Mouse (Mus musculus): ENCODE data around the gene Fry. TPM values are rescaled to one million over a fixed set of nuclear protein-coding genes. Genes with fewer than 3 reads are reported as not detected.

Fry gene
- polyA plus RNA-seq, 1 experiment from 2014 or later = 2.4 TPM

DNA sequence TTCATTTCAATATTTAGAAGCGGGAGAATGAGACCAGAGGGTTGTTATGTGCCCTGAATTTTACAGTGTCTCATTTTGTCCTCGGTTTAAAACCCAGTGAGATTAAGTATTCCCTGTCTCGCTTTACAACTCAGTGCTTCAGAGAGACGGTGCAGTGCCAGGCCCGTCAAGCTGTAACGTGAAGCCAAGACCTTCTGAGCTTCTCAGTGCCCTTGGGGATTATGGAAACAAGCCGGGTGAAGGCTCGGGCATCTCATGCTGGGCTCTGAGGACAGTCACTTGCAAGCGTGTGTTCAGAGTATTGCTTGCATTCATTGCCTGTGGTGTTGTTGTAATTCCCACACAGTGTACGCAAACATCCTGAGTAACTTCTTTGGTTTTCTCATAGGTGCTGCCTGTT lies 218.0 kb downstream of the Fry start:
- H3K36me3 ChIP-seq = no peaks in the 10 kb centered on the region
- H3K27ac ChIP-seq = no peak overlapping the region
- no peaks in the 10 kb centered on the region; the same call in 1 of the 2 replicates for H3K9me3 ChIP-seq (replicated peaks)
- no peak for ATAC-seq (ENCODE audit: low read depth)
- no peak overlapping the region for H3K4me3 ChIP-seq (replicated peaks)
- H3K4me2 ChIP-seq = no peak overlapping the region
- H3K9ac ChIP-seq = no peak overlapping the region
- 70% methylated on average over 10 of the region's 10 CpGs for WGBS (ENCODE audit: insufficient replicate concordance)
- no peak for DNase-seq
- no peaks in the 10 kb centered on the region for H3K27me3 ChIP-seq
- H3K4me1 ChIP-seq (replicated peaks) = peaks cover 15% of the 10 kb centered on the region; the same call in 1 of the 2 replicates

DNA sequence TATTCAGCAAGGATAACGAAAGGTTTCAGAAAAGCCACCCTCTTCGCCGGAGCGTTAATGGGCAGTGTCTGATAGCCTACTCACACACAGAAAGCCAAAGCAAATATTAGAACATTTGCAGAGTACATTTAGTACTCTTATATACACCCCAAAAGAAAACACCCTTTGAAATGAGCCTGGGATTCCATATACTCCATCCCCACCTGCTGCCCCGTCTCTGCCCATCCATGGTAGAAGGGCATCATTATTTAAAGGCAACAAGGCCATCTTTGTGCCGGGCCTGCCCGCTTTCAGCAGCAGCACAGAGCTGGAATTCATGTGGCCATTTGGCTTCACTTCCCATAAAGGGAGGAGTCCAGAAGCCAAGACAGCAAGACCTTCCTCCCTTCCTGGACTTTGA lies 219.3 kb downstream of the Fry start:
- DNase-seq = no peak

DNA sequence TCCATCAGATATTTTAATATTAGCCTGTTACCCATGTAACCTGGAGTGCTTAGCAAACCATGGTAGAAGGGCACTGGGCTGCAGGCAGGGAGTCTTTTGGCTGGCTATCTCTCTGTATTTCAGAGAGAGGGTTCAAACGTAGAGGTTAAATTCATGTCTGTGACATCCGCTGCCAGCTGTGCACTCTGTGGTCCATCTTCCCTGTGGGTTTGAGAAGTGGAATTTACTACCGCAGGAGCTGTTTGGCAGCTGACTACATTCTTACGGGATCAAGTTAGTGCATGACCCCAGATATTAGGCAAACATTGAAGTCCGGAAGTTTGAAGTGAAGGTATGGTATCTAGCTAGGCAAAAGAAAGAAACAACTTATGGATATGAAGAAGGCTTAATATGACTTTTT lies 222.5 kb downstream of the Fry start:
- Histone ChIP-seq H3K4me1 (replicated peaks) (no peaks in the 10 kb centered on the region), H3K4me3 (replicated peaks) (no peak overlapping the region), H3K4me2 (no peak overlapping the region), H3K27me3 (no peaks in the 10 kb centered on the region), H3K36me3 (no peaks in the 10 kb centered on the region), H3K9ac (no peak overlapping the region), H3K27ac (no peak overlapping the region), H3K9me3 (replicated peaks) (no peaks in the 10 kb centered on the region; the same call in 1 of the 2 replicates)
- no peak for ATAC-seq (ENCODE audit: low read depth)
- no peak for DNase-seq
- 80% methylated on average over 5 of the region's 5 CpGs for WGBS (ENCODE audit: insufficient replicate concordance)

More for the DNA sequence above, 219.3 kb downstream of the Fry start:
- no peak overlapping the region for H3K9ac ChIP-seq
- no peak overlapping the region for H3K4me3 ChIP-seq (replicated peaks)
- no peak overlapping the region for H3K27ac ChIP-seq
- no peaks in the 10 kb centered on the region for H3K27me3 ChIP-seq
- WGBS (ENCODE audit: insufficient replicate concordance) = 84% methylated on average over 7 of the region's 7 CpGs
- no peak for ATAC-seq (ENCODE audit: low read depth)
- no peaks in the 10 kb centered on the region for H3K36me3 ChIP-seq
- peaks cover 11% of the 10 kb centered on the region; the same call in 1 of the 2 replicates for H3K4me1 ChIP-seq (replicated peaks)
- H3K4me2 ChIP-seq = no peak overlapping the region
- H3K9me3 ChIP-seq (replicated peaks) = no peaks in the 10 kb centered on the region; the same call in 1 of the 2 replicates

DNA sequence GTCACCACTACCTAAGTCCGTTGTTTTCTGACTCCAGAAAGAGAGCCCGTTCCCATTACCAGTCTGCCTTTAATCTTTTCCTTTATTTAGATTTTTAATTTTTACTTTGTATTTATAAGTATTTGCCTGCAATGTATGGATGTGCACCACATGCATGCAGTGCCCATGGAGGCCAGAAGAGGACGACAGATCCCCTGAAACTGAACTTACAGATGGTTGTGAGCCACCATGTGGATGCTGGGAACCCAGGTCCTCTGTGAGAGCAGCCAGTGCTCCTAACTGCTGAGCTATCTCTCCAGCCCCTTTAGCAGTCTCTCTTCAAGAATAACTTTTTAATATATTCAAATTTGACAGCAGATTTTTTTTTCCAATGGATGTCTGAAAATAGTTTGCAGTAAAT lies 223.7 kb downstream of the Fry start:
- no peak overlapping the region for H3K27ac ChIP-seq
- H3K4me1 ChIP-seq (replicated peaks) = no peaks in the 10 kb centered on the region
- 70% methylated on average over 3 of the region's 3 CpGs for WGBS (ENCODE audit: insufficient replicate concordance)
- ATAC-seq (ENCODE audit: low read depth) (no peak), DNase-seq (no peak)
- no peaks in the 10 kb centered on the region for H3K27me3 ChIP-seq
- no peak overlapping the region for H3K4me3 ChIP-seq (replicated peaks)
- H3K36me3 ChIP-seq = no peaks in the 10 kb centered on the region
- no peak overlapping the region for H3K4me2 ChIP-seq
- H3K9ac ChIP-seq = no peak overlapping the region
- no peaks in the 10 kb centered on the region; the same call in 1 of the 2 replicates for H3K9me3 ChIP-seq (replicated peaks)

DNA sequence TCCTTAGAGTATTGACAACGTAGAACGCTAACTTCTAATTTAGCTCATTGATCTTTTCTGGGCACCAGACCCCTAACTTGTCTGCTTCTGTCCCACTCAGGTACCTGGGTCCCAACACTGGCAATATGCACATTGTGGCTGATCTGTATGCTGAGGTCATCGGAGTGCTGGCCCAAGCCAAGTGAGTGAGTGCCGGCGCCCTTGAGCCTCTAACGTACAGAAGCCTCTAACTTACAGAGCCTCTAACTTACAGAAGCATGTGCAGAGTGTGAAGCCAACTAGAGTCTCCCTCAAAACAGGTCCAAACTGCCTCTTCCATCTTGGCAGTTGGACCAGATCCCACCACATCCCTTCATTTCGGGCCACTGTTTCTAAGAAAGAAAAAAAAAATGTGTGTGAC lies 227.5 kb downstream of the Fry start:
- Histone ChIP-seq H3K9ac (no peak overlapping the region), H3K9me3 (replicated peaks) (no peaks in the 10 kb centered on the region), H3K27ac (no peak overlapping the region), H3K4me2 (no peak overlapping the region), H3K4me3 (replicated peaks) (no peak overlapping the region), H3K4me1 (replicated peaks) (no peaks in the 10 kb centered on the region), H3K27me3 (no peaks in the 10 kb centered on the region), H3K36me3 (no peaks in the 10 kb centered on the region)
- ATAC-seq (ENCODE audit: low read depth) (no peak), DNase-seq (no peak)
- WGBS (ENCODE audit: insufficient replicate concordance) = 85% methylated on average over 7 of the region's 7 CpGs

DNA sequence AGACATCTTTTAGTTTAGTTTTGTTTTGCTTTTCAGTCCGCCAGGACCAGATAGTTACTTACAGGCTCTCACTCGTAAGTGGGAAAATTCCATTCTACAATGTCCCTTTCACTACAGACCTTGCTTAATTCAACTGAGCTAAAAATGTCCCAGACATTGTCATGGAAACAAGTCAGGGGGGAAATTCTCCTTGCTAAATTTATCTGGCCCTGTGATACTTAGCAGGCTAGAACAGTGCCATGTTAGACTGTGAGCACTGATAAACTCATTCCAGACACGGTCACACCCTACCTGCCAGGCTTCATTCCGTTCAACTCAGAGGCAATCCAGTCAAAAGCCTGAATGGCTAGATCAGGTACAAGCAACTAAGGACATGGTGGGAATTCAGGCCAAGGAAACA lies 227.9 kb downstream of the Fry start:
- H3K27me3 ChIP-seq = no peaks in the 10 kb centered on the region
- no peak overlapping the region for H3K27ac ChIP-seq
- no peaks in the 10 kb centered on the region for H3K9me3 ChIP-seq (replicated peaks)
- H3K4me3 ChIP-seq (replicated peaks) = no peak overlapping the region
- H3K4me2 ChIP-seq = no peak overlapping the region
- H3K9ac ChIP-seq = no peak overlapping the region
- no peak for ATAC-seq (ENCODE audit: low read depth)
- no peaks in the 10 kb centered on the region for H3K4me1 ChIP-seq (replicated peaks)
- DNase-seq = no peak
- WGBS (ENCODE audit: insufficient replicate concordance) = 63% methylated on average over 4 of the region's 4 CpGs
- no peaks in the 10 kb centered on the region for H3K36me3 ChIP-seq

DNA sequence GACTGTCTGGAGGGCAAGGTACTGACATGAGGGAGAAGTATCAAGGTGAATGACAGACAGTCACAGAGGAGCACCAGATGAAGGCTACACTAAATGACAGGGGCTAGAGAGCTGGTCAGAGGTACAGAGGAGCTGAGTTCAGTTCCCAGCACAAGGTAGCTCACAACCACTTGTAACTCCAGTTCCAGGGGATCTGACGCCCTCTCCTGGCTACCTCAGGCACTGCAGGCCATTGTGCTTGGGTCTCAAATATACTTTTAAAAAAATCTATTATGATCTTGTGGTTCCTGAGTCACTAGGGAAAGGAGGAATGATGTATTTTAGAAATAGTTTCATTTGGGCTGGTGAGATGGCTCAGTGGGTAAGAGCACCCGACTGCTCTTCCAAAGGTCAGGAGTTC lies 229.4 kb downstream of the Fry start:
- DNase-seq (no peak), ATAC-seq (ENCODE audit: low read depth) (no peak)
- Histone ChIP-seq H3K36me3 (no peaks in the 10 kb centered on the region), H3K9me3 (replicated peaks) (no peaks in the 10 kb centered on the region), H3K9ac (no peak overlapping the region), H3K27me3 (no peaks in the 10 kb centered on the region), H3K4me2 (no peak overlapping the region), H3K4me1 (replicated peaks) (no peaks in the 10 kb centered on the region), H3K4me3 (replicated peaks) (no peak overlapping the region), H3K27ac (no peak overlapping the region)
- WGBS (ENCODE audit: insufficient replicate concordance) = 76% methylated on average over 2 of the region's 2 CpGs

DNA sequence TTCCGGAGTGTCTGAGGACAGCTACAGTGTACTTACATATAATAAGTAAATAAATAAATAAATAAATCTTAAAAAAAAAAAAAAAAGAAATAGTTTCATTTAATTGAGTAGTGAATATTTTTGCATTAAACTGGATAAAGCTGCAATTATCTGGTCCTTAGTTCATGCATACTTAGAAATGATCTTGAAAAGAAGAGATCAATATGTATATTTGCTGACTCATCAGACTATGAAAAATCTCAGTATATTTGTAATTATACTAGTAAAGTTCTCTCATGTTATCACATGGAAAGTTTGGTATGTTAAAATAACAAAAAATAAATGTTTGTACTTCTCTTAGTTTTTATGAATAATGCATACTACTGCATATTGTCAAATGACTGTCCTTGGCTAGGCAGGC lies 229.9 kb downstream of the Fry start:
- Histone ChIP-seq H3K4me2 (no peak overlapping the region), H3K27ac (no peak overlapping the region), H3K4me3 (replicated peaks) (no peak overlapping the region), H3K36me3 (no peaks in the 10 kb centered on the region), H3K4me1 (replicated peaks) (no peaks in the 10 kb centered on the region), H3K27me3 (no peaks in the 10 kb centered on the region), H3K9me3 (replicated peaks) (no peaks in the 10 kb centered on the region), H3K9ac (no peak overlapping the region)
- no peak for ATAC-seq (ENCODE audit: low read depth)
- WGBS (ENCODE audit: insufficient replicate concordance) = 94% methylated on average over 1 of the region's 1 CpGs
- DNase-seq = no peak

DNA sequence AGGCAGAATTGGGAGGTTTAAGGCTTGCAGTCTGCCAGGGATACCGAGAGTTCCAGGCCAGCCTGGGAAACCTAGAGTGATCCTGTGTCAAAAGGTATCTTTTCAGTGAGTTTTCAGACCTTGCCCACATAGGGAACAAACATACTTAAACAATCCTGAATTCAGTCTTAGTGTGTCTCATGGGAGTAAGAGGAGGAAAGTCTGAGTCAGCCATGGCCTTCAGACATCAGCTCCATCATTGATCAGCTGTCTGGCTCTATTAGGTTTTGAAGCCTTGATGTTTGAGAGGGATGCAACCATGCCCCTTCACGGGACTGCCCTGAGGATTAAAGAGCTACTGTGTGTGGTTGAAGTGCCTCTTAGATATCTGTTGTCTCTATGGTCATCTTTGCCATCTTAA lies 232.7 kb downstream of the Fry start:
- H3K4me3 ChIP-seq (replicated peaks) = no peak overlapping the region
- H3K4me2 ChIP-seq = no peak overlapping the region
- DNase-seq (no peak), ATAC-seq (ENCODE audit: low read depth) (no peak)
- no peak overlapping the region for H3K9ac ChIP-seq
- H3K27me3 ChIP-seq = no peaks in the 10 kb centered on the region
- H3K27ac ChIP-seq = no peak overlapping the region
- no peaks in the 10 kb centered on the region for H3K9me3 ChIP-seq (replicated peaks)
- H3K36me3 ChIP-seq = no peaks in the 10 kb centered on the region
- 66% methylated on average over 2 of the region's 2 CpGs for WGBS (ENCODE audit: insufficient replicate concordance)
- no peaks in the 10 kb centered on the region for H3K4me1 ChIP-seq (replicated peaks)

DNA sequence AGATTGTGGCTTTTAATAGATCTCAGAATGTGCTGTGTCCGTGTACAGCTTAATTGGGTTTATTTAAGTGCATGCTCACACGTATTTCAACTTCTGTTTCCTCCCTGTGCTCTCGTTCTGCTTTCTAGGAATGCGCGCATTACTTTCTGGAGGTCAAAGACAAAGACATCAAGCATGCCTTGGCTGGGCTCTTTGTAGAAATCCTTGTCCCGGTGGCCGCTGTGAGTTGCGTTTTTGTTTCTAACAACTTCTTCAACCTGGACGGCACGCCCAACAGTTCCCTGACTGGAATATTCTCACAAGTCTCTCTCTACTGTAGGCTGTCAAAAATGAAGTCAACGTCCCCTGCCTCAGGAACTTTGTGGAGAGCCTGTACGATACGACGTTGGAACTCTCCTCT lies 240.2 kb downstream of the Fry start:
- 76% methylated on average over 14 of the region's 14 CpGs for WGBS (ENCODE audit: insufficient replicate concordance)
- DNase-seq (no peak), ATAC-seq (ENCODE audit: low read depth) (no peak)
- H3K4me2 ChIP-seq = no peak overlapping the region
- H3K9ac ChIP-seq = no peak overlapping the region
- no peaks in the 10 kb centered on the region for H3K36me3 ChIP-seq
- no peaks in the 10 kb centered on the region for H3K4me1 ChIP-seq (replicated peaks)
- H3K4me3 ChIP-seq (replicated peaks) = no peak overlapping the region
- H3K27ac ChIP-seq = no peak overlapping the region
- H3K9me3 ChIP-seq (replicated peaks) = no peaks in the 10 kb centered on the region
- no peaks in the 10 kb centered on the region for H3K27me3 ChIP-seq

DNA sequence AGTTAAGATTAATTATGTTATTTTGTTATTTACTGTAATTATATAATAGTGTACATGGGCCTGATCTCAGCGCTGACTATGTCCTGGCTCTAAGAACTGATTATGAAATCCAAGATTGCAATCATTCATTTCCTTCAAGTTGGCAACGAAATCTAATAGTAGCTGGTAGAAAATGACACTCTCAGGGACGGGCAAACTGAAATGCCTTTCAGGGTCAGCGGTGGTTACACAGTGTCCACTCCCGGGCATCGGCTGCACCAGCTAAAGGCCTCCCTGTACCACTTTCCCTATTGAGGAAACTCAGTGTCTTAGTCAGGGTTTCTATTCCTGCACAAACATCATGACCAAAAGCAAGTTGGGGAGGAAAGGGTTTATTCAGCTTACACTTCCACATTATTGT lies 243.8 kb downstream of the Fry start:
- Histone ChIP-seq H3K4me3 (replicated peaks) (no peak overlapping the region), H3K9me3 (replicated peaks) (no peaks in the 10 kb centered on the region; the same call in 1 of the 2 replicates), H3K4me2 (no peak overlapping the region), H3K36me3 (no peaks in the 10 kb centered on the region), H3K27ac (no peak overlapping the region), H3K9ac (no peak overlapping the region), H3K4me1 (replicated peaks) (no peaks in the 10 kb centered on the region), H3K27me3 (no peaks in the 10 kb centered on the region)
- DNase-seq (no peak), ATAC-seq (ENCODE audit: low read depth) (no peak)
- WGBS (ENCODE audit: insufficient replicate concordance) = 75% methylated on average over 6 of the region's 6 CpGs

DNA sequence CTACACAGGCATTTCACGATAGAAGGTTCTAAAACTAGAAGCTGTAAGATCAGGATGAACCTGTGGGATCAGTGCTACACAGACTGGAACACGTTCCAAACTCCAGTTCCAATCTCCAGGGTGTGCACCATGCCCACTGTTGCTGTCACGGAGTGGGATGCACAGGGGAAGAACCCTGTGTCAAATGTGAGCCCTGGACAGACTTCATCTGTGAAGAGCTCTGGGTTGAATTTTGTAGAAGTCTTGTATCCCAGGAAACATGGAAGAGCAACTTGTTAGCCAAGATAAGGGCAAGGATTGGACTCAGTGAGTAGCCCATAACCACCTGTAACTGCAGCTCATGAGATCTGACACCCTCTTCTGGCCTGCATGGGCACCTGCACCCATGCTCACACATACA lies 246.2 kb downstream of the Fry start:
- Histone ChIP-seq H3K4me3 (replicated peaks) (no peak overlapping the region), H3K4me1 (replicated peaks) (no peaks in the 10 kb centered on the region), H3K9ac (no peak overlapping the region), H3K27ac (no peak overlapping the region), H3K9me3 (replicated peaks) (no peaks in the 10 kb centered on the region; the same call in 1 of the 2 replicates), H3K4me2 (no peak overlapping the region), H3K27me3 (no peaks in the 10 kb centered on the region), H3K36me3 (no peaks in the 10 kb centered on the region)
- ATAC-seq (ENCODE audit: low read depth) (no peak), DNase-seq (no peak)
- WGBS (ENCODE audit: insufficient replicate concordance) = 63% methylated on average over 3 of the region's 3 CpGs

Data from liver, embryonic 13.5 days (tissue).